Mouse (Mus musculus) kidney, postnatal 14 days (tissue): ENCODE measurements around the gene Ppp3r1.
A peak's percentile ranks its signal among the peaks of the same experiment; 100 is the strongest.
"Not testable (repeated sequence)": the region's sequence is repeated elsewhere in the genome, so short reads cannot be mapped to it uniquely, and the experiment has no call there.

Experiments
- DNase-seq: peaks from one replicate; pipeline ENCODE4 v3.0.0; 2022; ENCODE audit warnings: mixed read lengths

Gene Ppp3r1

DNA sequence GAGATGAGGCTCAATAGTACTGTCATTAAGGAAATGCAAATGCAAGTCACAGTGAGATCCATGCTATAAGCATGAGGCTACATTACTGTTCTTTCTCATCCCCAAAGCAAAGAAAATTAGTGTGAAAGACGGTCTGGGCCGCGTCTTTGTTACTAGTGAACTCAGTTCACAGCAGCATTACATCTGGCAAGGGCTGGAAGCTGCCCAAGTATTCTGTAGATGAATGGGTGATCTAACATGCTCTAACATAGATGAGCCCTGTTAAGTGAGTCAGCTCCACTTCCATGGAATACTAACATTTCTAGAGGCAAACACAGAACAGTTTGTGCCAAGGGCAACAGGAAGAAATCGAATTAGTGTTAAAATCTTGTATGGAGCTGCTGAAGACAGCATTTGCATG, 41.9 kb downstream of the Ppp3r1 start:
- no peak for DNase-seq

DNA sequence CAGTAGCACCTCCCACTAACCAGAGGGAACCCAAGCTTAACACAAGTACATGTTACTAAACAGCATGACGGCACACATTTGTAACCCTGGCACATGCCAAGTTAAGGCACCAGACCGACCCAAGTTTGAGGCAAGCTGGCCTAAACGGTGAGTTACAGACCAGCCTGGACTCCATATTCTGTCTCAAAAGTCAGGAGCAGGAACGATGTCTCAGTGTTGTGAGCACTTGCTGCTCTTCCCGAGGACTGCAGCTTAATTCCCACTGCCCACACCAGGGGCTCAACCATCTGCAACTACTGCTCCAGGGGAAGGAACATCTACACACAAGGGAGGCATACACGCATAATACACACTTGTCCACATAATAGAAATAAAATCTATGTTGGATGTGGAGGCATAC, 43.4 kb downstream of the Ppp3r1 start:
- no peak for DNase-seq

DNA sequence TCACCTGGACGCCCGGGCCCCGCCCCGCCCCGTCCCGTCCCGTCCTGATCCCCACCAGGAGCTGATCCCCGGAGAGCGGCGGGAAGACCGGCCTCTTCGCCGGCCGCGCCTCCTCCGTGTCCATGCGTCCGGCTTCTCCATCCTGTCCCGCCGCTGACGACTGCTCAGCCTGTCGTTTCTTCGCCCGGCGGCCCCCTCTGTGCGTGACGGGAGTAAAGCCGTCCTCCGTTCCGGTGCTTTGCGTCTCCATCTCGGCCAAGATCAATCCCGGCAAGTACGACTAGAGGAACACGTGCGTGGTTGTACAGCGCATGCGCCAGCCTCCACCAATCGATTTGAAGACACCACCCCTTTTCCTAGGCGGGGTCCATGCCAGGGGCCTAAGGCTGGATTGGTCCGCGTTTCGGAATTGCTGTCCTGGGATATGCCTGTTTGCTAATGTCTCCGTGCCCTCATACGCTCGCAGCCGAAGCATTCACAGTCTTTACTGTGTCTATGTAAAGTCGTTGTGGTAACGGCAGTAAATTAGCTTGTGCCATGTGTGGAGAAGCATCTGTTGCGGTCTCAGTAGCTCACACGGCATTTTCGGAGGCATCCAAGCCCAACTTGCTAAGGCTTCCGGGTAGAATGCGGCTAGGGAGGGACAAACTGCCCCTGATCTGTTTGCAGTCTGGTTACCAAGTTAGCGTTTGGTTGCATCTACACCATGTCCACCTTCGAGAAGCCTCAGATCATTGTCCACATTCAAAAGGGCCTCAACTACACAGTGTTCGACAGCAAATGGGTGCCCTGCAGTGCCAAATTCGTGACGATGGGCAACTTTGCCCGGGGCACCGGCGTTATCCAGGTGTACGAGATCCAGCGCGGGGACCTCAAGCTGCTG, 52.4 kb downstream of the Ppp3r1 start, which contains the start of gene Pno1:
Gene Pno1, minus strand, starts transcription at position 311 of the 883 bp plus-strand sequence.
- peak; percentile 97 for DNase-seq

DNA sequence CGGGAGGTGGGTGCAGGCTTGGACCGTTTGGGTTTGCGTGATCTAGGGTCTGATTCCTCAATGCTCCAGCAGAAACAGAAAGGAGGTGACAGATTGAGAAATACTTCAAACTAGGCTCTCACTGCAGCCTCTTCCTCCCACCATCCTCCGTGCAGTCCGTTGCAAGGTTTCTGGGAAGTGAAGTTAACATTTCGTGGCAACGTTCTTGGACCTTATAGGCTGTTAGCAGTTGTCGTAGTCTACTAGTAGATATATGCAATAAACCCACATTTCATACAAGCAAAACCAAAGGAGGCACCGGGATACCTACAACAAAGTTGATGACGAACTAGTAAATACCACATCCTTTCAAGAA, 53.1 kb downstream of the Ppp3r1 start:
- no peak for DNase-seq

DNA sequence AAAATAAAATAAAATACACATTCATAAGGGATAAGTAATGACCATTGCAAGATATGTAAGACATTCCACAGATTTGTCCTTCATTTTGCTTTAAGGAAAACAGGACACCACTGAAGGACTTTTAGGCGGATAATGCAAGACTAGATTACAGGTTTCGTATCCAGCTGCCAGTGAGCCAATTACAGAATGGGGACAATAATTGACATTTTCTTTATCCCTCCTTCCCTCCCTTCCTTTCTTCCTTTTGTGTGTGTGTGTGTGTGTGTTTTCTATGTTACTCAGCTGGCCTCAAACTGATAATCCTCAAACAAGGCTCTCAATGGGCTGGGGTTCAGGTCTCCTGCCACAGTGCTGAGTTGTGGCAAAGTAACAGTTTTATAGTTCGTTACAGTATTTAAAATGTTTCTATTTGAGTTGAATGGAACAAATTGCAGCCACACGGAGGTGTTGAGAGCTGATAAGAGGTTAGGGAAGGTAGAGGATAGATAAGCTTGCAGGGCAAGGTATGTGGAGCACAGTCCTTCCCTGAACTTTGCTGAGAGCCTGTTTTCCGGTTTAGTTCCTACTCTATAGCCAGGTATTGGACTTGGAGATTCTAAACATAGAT, 53.9 kb downstream of the Ppp3r1 start:
- DNase-seq, result no peak

DNA sequence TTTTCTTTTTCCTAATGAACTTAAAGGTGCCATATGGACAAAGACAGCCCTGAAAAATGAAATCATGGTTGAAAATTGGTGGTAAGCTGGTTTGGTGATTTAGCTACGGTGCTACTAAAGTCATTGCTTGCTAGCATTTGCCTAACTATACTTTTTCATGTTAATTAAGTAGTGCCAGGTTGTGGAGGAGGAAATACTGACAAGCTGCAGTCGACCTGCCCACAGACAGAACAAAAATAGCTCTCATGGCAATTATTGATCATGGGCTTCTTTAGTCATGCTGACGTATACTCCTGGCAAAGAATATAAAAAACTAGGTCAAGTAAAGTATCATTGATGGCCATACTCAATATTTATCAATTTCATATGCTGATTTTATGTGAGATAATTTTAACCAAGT, 56.4 kb downstream of the Ppp3r1 start:
- DNase-seq, result no peak

DNA sequence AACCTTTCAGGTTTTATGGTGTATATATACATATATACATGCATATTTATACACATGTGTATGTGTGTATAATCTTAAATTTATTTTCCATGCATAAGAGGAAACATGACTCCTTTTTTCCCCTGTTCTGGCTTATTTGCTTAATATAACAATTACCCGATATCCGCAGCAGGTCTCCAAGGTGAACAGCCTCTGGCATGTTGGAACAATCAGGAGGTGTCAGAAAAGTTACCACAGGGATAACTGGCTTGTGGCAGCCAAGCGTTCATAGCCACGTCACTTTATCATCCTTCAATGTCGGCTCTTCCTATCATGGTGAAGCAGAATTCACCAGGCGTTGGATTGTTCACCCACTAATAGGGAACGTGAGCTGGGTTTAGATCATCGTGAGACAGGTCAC, 62.1 kb downstream of the Ppp3r1 start:
- DNase-seq, result no peak

DNA sequence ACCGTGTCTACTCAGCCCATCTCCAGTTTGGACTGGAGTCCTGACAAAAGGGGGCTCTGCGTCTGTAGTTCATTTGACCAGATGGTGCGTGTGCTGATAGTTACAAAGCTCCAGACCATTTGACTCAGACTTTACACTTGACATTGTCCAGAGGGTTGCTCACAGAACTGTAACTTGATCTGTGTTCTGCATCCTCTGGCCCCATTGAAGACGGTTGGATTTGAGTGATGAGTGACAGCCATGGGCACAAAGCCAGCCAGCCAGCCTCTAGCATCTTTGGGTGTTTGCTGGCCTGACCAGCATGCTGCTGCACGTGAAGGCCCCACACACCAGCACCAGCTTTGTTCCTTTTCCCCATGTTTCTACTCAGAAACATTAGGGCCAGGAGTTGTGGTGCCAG, 73.7 kb downstream of the Ppp3r1 start:
- no peak for DNase-seq

DNA sequence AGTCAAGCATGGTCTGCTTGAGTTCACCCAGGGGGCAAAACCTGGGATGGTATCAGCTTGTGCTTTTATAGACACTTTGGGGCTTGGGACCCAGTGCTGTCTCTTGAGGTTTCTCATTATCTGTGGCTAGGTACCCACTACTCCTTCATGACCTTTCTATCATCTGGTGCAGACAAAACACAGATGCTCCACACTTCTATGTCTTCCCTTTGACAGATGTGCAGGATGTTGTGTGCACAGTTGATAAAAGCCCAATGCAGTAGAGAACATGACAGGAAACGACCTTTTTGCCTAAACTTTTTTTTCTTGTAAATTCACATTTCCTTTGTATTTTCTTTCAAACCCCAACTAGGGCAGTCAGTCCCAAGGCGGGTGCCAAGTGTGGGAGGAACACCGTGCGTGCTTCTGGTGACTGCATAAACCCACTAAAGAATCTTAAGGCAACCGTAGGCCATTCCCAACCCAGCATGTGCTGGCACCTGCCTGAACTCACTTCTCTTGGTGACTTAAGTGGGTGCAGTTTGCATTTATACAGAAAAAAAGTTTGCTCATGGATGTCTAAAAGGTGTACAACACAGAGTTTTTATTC, 77.5 kb downstream of the Ppp3r1 start:
- no peak for DNase-seq

DNA sequence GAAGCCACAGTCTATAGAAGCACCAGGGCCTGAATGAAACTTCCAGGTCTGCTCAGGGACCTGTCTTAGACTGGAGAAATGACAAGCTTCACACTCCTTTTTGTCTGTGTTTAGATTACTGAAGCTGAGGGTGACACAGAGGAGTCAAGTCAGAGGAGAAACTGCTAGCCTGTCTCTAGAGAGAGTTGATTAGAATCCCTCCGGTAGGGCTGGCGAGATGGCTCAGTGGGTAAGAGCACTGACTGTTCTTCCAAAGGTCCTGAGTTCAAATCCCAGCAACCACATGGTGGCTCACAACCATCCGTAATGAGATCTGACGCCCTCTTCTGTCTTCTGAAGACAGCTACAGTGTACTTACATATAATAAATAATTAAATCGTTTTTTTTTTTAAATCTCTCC, 79.5 kb downstream of the Ppp3r1 start:
- DNase-seq, result not testable (repeated sequence)

DNA sequence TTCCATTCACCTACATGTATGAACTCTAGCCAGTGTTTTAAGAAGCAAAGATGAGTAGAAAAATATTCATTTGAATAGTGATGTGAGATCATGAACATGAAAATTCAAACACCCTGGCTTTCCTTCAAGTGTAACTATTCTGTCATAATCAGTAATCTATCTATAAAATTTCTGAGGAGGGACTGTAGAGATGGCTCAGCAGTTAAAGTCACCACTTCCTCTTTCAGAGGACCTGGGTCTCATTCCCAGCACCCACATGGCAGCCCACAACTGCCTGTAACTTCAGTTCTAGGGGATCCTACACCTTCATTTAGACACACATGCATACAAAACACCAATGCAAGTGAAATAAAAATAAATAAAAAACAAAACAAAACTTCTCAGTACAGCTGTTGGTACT, 89.7 kb downstream of the Ppp3r1 start:
- DNase-seq, result no peak
